Mouse (Mus musculus) forebrain, embryonic 12.5 days (tissue): ENCODE results near the gene Kcnma1. TPM values are rescaled to one million over a fixed set of nuclear protein-coding genes. Genes with fewer than 3 reads are reported as not detected.

Experiments used
- ATAC-seq: fragments of 200-750 bp; cut with Nextera tagmentation; 2 replicates; pipeline ENCODE4 v1.8.0; 2017; ENCODE audit warnings: moderate TSS enrichment; ENCODE audit not compliant: low FRiP score
- H3K27ac ChIP-seq: fragments of 300-500 bp; sonication (generic); 2 replicates; pipeline ENCODE4 v1.5.1; 2016; ENCODE audit warnings: mild to moderate bottlenecking
- H3K27me3 ChIP-seq: fragments of 300-500 bp; sonication (generic); 2 replicates; pipeline ENCODE4 v1.6.1; 2016; ENCODE audit warnings: mild to moderate bottlenecking
- H3K36me3 ChIP-seq: fragments of 300-500 bp; sonication (generic); replicated peaks from 2 replicates; pipeline ENCODE4 v1.6.1; 2016; ENCODE audit warnings: mild to moderate bottlenecking
- H3K4me1 ChIP-seq: fragments of 300-500 bp; sonication (generic); 2 replicates; pipeline ENCODE4 v1.6.1; 2016
- H3K4me2 ChIP-seq: fragments of 300-500 bp; sonication (generic); 2 replicates; pipeline ENCODE4 v1.6.1; 2016; ENCODE audit warnings: mild to moderate bottlenecking, moderate library complexity
- H3K4me3 ChIP-seq: fragments of 300-500 bp; sonication (generic); replicated peaks from 2 replicates; pipeline ENCODE4 v1.5.1; 2016; ENCODE audit warnings: mild to moderate bottlenecking
- H3K9ac ChIP-seq: fragments of 300-500 bp; sonication (generic); 2 replicates; pipeline ENCODE4 v1.6.1; 2016; ENCODE audit warnings: mild to moderate bottlenecking
- H3K9me3 ChIP-seq: fragments of 300-500 bp; sonication (generic); 2 replicates; pipeline ENCODE4 v1.6.1; 2016
- WGBS: fragments of 180-500 bp; shearing (Covaris S2); methylation state at CpG from one replicate; pipeline ENCODE4 v1.1.7; 2016; 5-methylcytosine and 5-hydroxymethylcytosine counted together
- polyA plus RNA-seq: library from polyadenylated mRNA; unstranded; fragments of >200 nt; fragmentation: Nextera tagmentation; extraction: Ambion mirVana; gene quantifications from 2 replicates; pipeline ENCODE4 v1.2.1, GENCODE M21; 2016

Kcnma1 gene
- 1.9 and 2.6 TPM in 2 replicates for polyA plus RNA-seq

DNA sequence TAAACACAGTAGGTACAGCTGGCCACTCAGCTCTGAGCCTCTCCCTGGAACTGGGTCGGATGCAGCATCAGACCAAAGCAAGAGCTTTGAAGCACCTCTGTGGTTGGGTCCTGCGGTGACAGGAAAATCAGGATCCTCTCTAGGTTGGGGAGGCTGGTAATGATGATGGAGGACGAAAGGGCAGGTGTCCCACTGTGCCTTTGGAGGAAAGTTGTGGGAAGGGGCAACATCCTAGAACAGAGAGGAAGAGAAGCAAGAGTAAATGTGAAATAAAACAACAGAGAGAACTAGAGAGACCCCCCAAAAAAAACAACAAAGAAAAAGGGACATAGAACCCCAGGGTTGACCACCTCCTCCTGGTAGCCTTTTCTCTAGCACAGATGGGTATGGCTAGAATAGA, at the start of gene Kcnma1:
Gene Kcnma1 (minus strand): TSS at position 101 of the 400 bp plus-strand sequence.
- no peak for ATAC-seq
- no peaks in the 10 kb centered on the region for H3K36me3 ChIP-seq
- 66% methylated on average over 3 of the region's 3 CpGs for whole genome bisulfite sequencing
- H3K9me3 ChIP-seq = no peaks in the 10 kb centered on the region
- H3K4me2 ChIP-seq = no peak within 1 kb of the TSS
- no peak within 1 kb of the TSS for H3K9ac ChIP-seq
- no peak within 1 kb of the TSS for H3K27ac ChIP-seq
- no peak within 1 kb of the TSS for H3K4me3 ChIP-seq
- no peaks in the 10 kb centered on the region for H3K4me1 ChIP-seq
- H3K27me3 ChIP-seq = no peaks in the 10 kb centered on the region

DNA sequence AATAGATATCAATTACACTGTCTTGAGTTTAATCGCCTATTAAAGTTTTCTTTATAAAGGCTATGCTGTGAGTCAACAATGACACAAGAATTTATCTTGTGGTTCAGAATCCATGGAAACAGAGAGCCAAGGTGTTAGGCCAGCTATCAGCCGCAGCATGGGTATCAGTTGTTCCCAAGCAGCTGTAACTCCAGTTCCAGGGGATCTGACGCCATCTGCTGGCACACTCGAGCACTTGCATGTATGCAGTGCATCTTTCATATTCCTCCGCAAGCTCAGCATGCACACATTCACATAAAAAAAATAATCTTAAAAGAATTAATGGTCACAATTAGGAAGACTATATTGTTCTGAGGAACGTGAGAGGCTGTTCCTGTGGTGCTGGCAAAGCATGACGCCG, 45.5 kb upstream of the Kcnma1 start:
- 35% methylated on average over 8 of the region's 8 CpGs for WGBS
- no peaks in the 10 kb centered on the region for H3K9me3 ChIP-seq
- H3K4me1 ChIP-seq = no peaks in the 10 kb centered on the region
- H3K4me3 ChIP-seq = no peak overlapping the region
- no peak overlapping the region for H3K27ac ChIP-seq
- H3K9ac ChIP-seq = no peak overlapping the region
- ATAC-seq = no peak
- no peaks in the 10 kb centered on the region for H3K27me3 ChIP-seq
- no peak overlapping the region for H3K4me2 ChIP-seq
- H3K36me3 ChIP-seq = no peaks in the 10 kb centered on the region

DNA sequence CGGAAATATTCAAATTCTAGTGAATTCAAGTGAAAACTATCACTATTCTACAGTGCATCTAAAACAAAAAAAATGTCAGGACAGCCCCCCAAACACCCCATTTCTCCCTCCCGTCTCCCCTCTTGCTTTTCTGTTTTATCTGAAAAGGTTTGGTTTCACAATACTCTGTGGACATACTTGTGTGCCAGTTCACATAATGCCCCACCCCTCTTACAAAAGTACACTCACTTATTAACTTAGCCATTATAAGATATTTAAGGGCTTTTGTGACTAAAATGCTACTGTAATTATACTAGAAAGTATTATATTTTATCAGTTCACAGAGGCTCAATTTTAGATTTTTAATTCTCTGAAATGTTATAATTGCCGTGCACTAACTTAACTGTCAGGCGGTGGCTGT, 45.0 kb upstream of the Kcnma1 start:
- Histone ChIP-seq H3K9ac (no peak overlapping the region), H3K4me3 (no peak overlapping the region), H3K36me3 (no peaks in the 10 kb centered on the region), H3K4me1 (no peaks in the 10 kb centered on the region), H3K27me3 (no peaks in the 10 kb centered on the region), H3K9me3 (no peaks in the 10 kb centered on the region), H3K27ac (no peak overlapping the region), H3K4me2 (no peak overlapping the region)
- ATAC-seq = no peak
- WGBS = 85% methylated on average over 4 of the region's 4 CpGs

DNA sequence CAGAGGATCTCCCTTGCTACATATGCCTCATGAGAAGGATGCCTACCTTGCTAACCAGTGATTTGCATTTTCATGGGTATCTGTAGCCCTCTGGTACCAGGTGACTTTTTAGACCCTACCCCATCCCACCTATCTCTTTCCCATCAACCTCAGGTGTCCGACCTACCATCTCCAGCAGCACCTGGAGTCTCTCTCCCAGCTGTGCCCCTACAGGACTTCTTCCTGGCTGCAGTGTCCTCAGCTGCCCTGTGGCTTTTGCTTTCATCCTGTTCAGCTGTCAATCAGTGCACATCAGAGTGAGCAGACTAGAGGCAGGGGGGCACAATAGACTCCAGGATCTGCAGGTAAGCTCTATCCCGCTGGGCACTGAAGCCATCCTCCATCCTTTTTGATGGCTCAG, 37.5 kb upstream of the Kcnma1 start:
- no peak overlapping the region for H3K4me2 ChIP-seq
- no peak overlapping the region for H3K4me3 ChIP-seq
- H3K27me3 ChIP-seq = no peaks in the 10 kb centered on the region
- H3K9me3 ChIP-seq = no peaks in the 10 kb centered on the region
- no peak overlapping the region for H3K27ac ChIP-seq
- no peak for ATAC-seq
- H3K9ac ChIP-seq = no peak overlapping the region
- H3K4me1 ChIP-seq = no peaks in the 10 kb centered on the region
- no peaks in the 10 kb centered on the region for H3K36me3 ChIP-seq
- WGBS = 79% methylated on average over 2 of the region's 2 CpGs

DNA sequence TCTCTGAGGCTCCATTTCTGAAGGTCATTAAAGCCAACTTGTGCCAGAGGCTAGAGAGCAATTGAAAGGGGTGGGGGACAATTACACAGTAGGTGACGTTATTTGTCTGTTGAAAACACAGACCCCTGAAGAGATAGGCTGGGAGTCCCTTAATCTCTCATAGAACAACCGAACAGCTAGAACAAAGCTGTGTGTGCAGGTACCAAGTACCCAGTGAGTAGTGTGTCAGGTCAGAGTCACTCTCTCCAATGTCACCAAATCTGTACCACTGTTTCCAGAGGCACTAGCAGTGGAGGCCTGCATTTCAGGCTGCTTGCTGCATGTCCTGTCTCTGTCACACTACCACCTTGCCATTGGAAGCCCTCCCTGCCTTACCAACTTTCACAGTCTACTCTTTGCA, 22.3 kb upstream of the Kcnma1 start:
- no peaks in the 10 kb centered on the region for H3K36me3 ChIP-seq
- H3K4me1 ChIP-seq = peaks cover 20% of the 10 kb centered on the region
- H3K27ac ChIP-seq = no peak overlapping the region
- H3K27me3 ChIP-seq = peaks cover 12% of the 10 kb centered on the region
- ATAC-seq = no peak
- no peak overlapping the region for H3K4me3 ChIP-seq
- no peak overlapping the region for H3K9ac ChIP-seq
- H3K4me2 ChIP-seq = no peak overlapping the region
- 27% methylated on average over 2 of the region's 2 CpGs for WGBS
- H3K9me3 ChIP-seq = no peaks in the 10 kb centered on the region

DNA sequence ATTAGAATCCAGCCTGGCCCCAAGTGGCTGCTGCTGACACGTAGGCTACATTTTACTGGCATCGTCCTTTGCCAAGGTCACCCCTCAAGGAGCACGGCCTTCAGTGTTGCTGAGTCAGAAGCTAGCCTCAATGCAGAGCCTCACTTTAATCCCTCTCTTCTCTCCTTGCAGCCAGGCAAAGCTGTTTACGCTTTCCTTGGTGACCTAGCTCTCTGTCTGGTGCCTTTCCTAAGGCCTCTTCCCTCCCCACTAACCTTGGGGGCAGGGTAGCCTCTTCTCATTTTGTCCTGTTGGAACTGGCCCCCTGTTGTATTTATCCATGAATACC, 21.9 kb upstream of the Kcnma1 start:
- Histone ChIP-seq H3K27ac (no peak overlapping the region), H3K36me3 (no peaks in the 10 kb centered on the region), H3K4me3 (no peak overlapping the region), H3K9me3 (no peaks in the 10 kb centered on the region), H3K27me3 (peaks cover 12% of the 10 kb centered on the region), H3K4me2 (no peak overlapping the region), H3K9ac (no peak overlapping the region), H3K4me1 (peaks cover 20% of the 10 kb centered on the region)
- 30% methylated on average over 4 of the region's 4 CpGs for WGBS
- no peak for ATAC-seq

DNA sequence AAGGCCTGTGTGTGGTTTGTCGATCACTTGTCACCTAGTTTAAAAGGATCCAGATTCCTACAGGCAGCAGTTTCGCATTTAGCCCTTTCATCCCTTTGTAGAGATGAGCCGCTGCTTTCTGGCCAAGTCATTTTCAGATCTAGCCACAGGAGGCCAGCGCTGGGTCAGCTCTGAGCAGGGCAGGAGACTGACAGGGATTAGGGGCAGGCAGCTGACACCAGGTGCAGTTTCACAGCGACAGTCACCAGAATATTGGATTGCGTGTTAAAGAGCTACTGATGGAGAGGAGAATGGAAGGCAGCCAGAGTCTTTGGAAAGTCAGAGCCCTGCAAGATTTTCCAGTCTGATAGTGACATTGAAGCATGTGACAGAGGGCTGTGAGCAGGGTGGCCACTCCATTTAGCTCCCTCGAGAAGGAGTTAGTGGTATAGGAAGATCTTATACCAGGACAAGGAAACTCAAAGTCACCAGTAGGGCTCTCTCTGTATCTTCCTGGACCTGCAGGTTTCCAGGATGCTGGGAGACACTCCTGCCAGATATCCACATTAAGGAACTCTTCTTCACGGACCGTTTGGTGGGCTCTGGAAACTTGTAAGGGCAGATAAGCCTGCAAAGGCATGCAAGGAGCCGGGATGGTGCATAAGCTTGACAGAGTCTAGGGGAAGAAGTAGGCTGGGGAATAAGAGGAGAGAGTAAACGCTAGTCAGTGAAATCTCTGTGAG, 21.4 kb upstream of the Kcnma1 start:
- Histone ChIP-seq H3K27me3 (peaks cover 12% of the 10 kb centered on the region), H3K27ac (no peak overlapping the region)
- WGBS = 16% methylated on average over 11 of the region's 11 CpGs

DNA sequence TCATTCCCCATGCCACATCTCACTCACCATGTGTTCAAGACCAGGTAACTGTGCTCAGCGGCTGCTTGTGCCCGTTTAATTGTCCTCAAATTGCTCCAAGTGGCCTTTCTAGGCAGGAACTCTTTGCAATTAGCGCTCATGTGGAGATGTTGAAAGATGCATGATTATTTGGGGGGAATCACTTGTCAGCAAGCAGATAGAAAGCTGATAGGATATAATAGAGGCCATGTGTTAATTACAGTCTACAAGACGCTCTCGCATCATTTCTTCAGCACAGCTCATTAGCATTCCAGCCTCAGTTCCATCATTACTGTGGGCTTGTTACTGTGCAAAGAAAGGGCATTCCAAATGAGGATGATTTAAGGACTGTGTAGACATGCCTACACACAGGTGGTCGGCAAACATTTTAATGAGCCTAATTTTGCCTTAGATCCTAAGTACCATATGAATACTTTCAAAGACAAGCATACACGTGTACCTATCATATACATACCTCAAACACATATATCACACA, 18.6 kb upstream of the Kcnma1 start:
- WGBS = 60% methylated on average over 7 of the region's 7 CpGs
- H3K4me3 ChIP-seq = no peak overlapping the region
- peaks cover 3% of the 10 kb centered on the region; the same call in 1 of the 2 replicates for H3K9me3 ChIP-seq
- ATAC-seq = peak; percentile 23; the same call in 1 of the 2 replicates
- H3K27me3 ChIP-seq = peaks cover 12% of the 10 kb centered on the region
- no peak overlapping the region for H3K4me2 ChIP-seq
- peaks cover 20% of the 10 kb centered on the region for H3K4me1 ChIP-seq
- no peak overlapping the region for H3K27ac ChIP-seq
- H3K36me3 ChIP-seq = no peaks in the 10 kb centered on the region
- H3K9ac ChIP-seq = no peak overlapping the region

More for the DNA sequence above, 21.4 kb upstream of the Kcnma1 start:
- Histone ChIP-seq H3K4me2 (no peak overlapping the region), H3K4me3 (no peak overlapping the region), H3K9ac (no peak overlapping the region), H3K9me3 (no peaks in the 10 kb centered on the region), H3K4me1 (peaks cover 20% of the 10 kb centered on the region), H3K36me3 (no peaks in the 10 kb centered on the region)
- no peak for ATAC-seq

DNA sequence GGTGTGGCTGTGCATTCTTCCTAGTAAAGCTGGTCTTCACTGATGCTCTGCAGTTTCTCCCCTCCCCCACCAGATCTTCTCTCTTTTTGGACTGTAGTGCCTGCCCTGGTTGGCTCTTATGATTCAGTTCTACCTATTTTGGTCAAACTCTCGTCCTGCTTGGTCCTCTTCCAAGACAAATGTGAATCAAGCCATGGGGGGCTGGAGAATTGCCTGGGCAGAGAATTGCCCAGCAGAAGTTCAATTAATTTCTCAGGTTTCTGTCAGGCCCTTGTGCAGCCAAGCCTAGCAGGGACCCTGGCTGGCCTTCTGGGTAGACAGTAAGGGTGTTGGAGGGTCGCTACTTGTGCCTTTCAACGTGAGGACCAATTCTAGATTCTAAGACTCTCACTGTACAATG, 17.9 kb upstream of the Kcnma1 start:
- H3K27ac ChIP-seq = no peak overlapping the region
- H3K9me3 ChIP-seq = peaks cover 6% of the 10 kb centered on the region; the same call in 1 of the 2 replicates
- H3K9ac ChIP-seq = no peak overlapping the region
- 65% methylated on average over 3 of the region's 3 CpGs for WGBS
- ATAC-seq = no peak
- H3K4me1 ChIP-seq = peaks cover 20% of the 10 kb centered on the region
- H3K36me3 ChIP-seq = no peaks in the 10 kb centered on the region
- peaks cover 12% of the 10 kb centered on the region for H3K27me3 ChIP-seq
- no peak overlapping the region for H3K4me2 ChIP-seq
- no peak overlapping the region for H3K4me3 ChIP-seq

DNA sequence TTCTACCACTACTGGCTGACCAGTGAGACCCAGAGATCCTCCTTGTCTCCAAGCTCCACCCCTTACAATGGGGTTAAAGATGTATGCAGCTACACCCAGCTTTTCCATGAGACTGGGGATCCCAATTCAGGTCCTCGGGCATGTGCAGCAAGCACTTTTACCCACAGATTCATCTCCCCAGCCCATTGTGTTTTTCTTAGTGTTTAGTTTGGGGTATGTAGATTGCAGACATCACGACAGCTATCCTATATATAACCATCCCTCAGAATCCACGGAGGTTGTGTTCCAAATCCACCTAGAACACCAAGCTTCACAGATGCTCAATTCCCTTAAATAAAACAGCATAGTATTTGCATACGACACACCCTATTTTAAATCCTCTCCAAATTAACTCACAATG, 6.4 kb upstream of the Kcnma1 start:
- H3K4me2 ChIP-seq = no peak overlapping the region
- H3K27me3 ChIP-seq = no peaks in the 10 kb centered on the region
- no peaks in the 10 kb centered on the region for H3K9me3 ChIP-seq
- H3K27ac ChIP-seq = no peak overlapping the region
- 82% methylated on average over 4 of the region's 4 CpGs for WGBS
- H3K4me1 ChIP-seq = 0 out of 2 replicates have a peak, but pooled peaks cover 3% of the 10 kb centered on the region
- no peaks in the 10 kb centered on the region for H3K36me3 ChIP-seq
- no peak overlapping the region for H3K4me3 ChIP-seq
- ATAC-seq = no peak
- no peak overlapping the region for H3K9ac ChIP-seq

DNA sequence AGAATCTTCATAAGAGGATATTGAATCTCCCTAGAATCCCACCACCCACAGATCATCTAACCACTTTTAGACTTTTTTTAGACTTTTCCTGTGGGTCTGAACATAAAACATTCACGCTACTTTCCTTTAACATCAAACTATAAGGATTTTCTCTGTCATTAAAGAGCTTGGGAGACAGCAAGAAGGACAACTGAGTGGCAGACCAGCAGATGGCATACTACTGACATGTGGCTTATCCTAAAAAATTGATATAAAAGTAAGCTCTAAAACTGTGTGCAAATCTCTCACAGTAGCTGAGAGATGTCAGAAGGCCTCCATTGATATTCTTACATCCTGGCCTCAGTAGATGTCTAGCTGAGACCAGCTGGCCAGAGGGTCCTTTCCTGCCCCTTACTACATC, 4.3 kb downstream of the Kcnma1 start:
- Histone ChIP-seq H3K36me3 (no peaks in the 10 kb centered on the region), H3K27me3 (peaks cover 28% of the 10 kb centered on the region), H3K9me3 (no peaks in the 10 kb centered on the region), H3K9ac (no peak overlapping the region), H3K4me3 (no peak overlapping the region), H3K27ac (no peak overlapping the region), H3K4me1 (peaks cover 3% of the 10 kb centered on the region), H3K4me2 (no peak overlapping the region)
- ATAC-seq = no peak
- 76% methylated on average over 1 of the region's 1 CpGs for WGBS

DNA sequence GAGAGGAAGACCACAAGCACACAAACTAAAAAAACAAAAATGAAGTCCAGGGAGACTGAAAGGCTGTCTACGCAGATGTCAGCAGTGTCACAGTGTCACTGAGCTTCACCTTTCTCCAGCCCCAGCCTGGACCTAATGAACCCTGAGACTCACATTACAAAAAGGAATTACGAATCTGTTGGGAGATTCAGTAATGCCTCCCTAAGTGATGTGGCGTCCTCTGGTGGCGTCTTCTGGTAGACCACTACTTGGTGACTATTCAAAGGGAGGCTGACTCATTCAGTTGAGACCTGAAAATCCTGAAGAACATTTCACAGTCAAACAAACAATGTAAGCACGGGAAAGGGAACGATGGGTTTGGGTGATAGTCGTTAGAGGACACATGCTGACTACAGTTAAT, 6.0 kb downstream of the Kcnma1 start:
- Histone ChIP-seq H3K9ac (no peak overlapping the region), H3K4me1 (peaks cover 9% of the 10 kb centered on the region), H3K4me2 (no peak overlapping the region), H3K36me3 (no peaks in the 10 kb centered on the region), H3K27ac (no peak overlapping the region), H3K4me3 (no peak overlapping the region), H3K9me3 (no peaks in the 10 kb centered on the region), H3K27me3 (peaks cover 45% of the 10 kb centered on the region)
- no peak for ATAC-seq
- 13% methylated on average over 7 of the region's 7 CpGs for WGBS

DNA sequence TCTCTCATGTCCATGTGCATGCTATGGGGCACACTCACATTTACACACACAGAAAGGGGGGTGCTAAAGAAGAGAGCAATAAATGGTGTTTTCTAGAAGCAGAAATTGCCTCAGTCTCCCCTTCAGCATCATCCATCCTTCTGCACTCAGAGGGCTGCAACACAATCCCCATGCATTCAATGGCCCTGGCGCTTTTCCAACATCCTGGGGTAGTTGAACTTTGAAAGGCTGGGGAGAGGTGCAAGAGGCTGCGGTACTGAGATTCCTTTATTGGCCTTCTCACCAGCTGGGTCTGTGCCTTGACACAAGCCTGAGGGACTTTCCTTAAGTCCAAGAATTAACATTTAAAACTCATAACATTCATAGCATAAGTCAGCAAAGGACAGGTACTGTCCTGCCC, 8.0 kb downstream of the Kcnma1 start:
- no peak overlapping the region for H3K27ac ChIP-seq
- H3K4me2 ChIP-seq = no peak overlapping the region
- peaks cover 60% of the 10 kb centered on the region for H3K27me3 ChIP-seq
- ATAC-seq = no peak
- no peaks in the 10 kb centered on the region for H3K36me3 ChIP-seq
- H3K4me3 ChIP-seq = no peak overlapping the region
- no peak overlapping the region for H3K9ac ChIP-seq
- H3K9me3 ChIP-seq = no peaks in the 10 kb centered on the region
- WGBS = 63% methylated on average over 2 of the region's 2 CpGs
- H3K4me1 ChIP-seq = peaks cover 12% of the 10 kb centered on the region
